Mouse (Mus musculus) embryonic fibroblast, embryonic 13.5 days (primary cell): ENCODE measurements at regions not wholly inside any gene's neighbourhood (a gene's known extent, or its start where the extent isn't known, plus 50 kb on each side); places are given as distances from the start of the nearest gene placed in this dataset.

ENCODE experiments used
- H3K27ac ChIP-seq: 2 replicates; pipeline ENCODE4 v1.5.1; 2012; ENCODE audit warnings: low read length, control low read depth, inconsistent platforms; ENCODE audit not compliant: insufficient read depth
- H3K4me1 ChIP-seq: 2 replicates; pipeline ENCODE4 v1.6.1; 2011; ENCODE audit warnings: low read length; ENCODE audit not compliant: control insufficient read depth, insufficient read depth
- H3K4me3 ChIP-seq: 2 replicates; pipeline ENCODE4 v1.5.1; 2011; ENCODE audit warnings: mild to moderate bottlenecking, control low read depth, low read length; ENCODE audit not compliant: insufficient read depth
- CTCF ChIP-seq: IDR thresholded peaks from 2 replicates; pipeline ENCODE4 v1.5.1; 2011; ENCODE audit warnings: mild to moderate bottlenecking, control low read depth, low read length, moderate library complexity, borderline replicate concordance; ENCODE audit not compliant: insufficient read depth
- POLR2A ChIP-seq: IDR thresholded peaks from 2 replicates; pipeline ENCODE4 v1.6.1; 2011; ENCODE audit warnings: low read depth, mild to moderate bottlenecking, control low read depth, low read length, moderate library complexity

DNA sequence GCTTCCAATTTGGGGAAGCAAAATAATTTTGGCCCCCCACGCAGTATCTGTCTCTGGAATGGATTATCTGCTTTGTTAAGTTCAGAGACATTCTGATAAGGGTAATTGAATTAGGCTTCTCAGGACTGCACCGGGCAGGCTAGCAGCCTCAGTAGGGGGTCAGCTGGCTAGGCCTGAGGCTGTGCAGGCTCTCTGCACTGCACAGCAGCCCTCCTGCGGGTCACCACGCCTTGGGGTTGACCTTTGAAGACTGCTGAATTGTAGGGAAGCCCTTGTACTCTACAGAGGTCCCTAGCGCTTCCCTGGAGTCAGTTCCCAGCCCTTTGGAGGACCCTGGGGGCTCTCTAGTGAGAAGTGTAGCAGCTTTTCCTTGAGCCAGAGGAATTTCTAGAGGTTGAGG, 78.5 kb upstream of the Six2 start:
- no peaks in the 10 kb centered on the region for H3K4me1 ChIP-seq
- TF ChIP-seq CTCF (no peak), POLR2A (no peak)
- no peak overlapping the region for H3K27ac ChIP-seq
- no peak overlapping the region for H3K4me3 ChIP-seq

DNA sequence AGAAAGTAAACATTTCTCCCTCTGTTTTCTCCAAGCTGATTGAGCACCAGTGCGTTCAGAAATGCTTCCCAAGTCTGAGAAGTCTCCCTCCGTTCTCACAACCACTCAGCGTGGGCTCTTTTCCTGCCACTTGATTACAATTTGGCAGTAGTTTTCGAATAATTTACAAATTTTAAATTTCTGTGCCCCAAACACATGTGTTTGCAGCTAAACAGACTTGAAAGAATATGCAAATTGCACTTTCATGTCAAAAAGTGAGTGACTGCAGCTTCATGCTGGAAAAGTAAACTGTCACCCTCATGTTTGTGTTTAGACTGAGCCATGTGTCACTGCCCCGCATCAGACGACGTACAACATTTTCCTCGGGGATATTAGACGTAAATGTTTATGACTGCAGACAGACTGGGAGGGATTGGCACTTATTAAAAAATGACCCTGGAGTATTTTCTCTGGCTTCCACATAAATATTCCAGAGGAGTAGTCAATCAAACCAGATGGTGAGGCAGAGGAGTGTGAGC, 70.6 kb upstream of the Six2 start:
- Histone ChIP-seq H3K27ac (no peak overlapping the region), H3K4me3 (no peak overlapping the region), H3K4me1 (no peaks in the 10 kb centered on the region)
- TF ChIP-seq POLR2A (no peak), CTCF (no peak)

DNA sequence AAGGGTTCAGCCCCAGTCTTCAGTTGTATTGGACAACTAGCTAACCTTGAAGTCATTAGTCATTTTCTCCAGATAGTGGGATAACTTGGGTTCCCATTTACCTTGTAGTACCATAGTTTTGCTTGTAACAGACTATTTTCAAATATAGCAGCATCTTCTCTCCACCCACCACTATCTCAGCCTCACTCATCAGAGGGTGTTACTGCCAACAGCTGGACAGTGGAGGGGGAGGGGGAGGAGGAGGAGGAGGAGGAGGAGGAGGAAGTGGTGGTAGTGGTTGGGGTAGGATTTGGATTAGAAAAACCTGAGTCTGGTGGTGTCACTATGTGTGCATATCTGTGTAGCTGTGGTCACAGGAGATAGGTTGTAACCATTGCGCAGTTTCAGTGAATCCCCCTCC, 69.6 kb upstream of the Six2 start:
- no peak overlapping the region for H3K27ac ChIP-seq
- TF ChIP-seq CTCF (no peak), POLR2A (no peak)
- H3K4me1 ChIP-seq, result no peaks in the 10 kb centered on the region
- no peak overlapping the region for H3K4me3 ChIP-seq

DNA sequence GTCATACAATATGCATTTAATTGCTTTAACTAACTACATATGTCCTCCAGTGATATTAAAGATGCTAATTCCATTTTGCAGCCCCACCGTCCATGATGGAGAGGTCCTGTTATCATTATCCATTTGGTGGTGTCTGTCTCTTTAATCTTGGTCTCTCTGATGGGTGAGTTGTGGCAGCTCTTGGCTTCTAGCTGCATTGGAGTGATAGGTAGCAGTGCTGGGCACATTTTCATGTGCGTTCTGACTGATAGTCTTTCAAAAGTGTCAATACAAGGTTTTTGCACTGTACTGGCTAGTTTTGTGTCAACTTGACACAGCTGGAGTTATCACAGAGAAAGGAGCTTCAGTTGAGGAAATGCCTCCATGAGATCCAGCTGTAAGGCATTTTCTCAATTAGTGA, 67.5 kb upstream of the Six2 start:
- Histone ChIP-seq H3K4me1 (no peaks in the 10 kb centered on the region), H3K27ac (no peak overlapping the region), H3K4me3 (no peak overlapping the region)
- TF ChIP-seq POLR2A, result no peak

DNA sequence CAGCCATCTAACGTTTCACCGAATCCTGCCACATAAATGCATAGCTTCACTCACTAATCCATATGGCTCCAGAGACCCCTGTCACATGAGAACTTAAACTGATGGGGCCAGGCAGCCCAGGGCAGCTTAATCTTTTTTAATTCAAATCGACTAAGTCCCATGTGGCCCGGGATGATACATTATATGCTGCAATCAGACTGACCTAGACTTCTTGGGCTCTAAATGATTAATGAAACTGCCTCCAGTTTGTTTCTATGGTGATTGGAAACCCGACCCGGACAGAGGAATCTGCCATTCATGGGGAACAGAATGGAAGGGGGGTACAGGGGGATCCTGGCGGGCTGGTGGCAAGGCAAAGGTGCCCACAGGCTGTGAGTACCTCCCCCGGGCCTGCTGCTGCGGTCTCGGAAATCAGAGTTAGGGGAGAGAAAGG, 60.6 kb upstream of the Six2 start:
- TF ChIP-seq CTCF (no peak), POLR2A (no peak)
- H3K27ac ChIP-seq, result no peak overlapping the region
- no peaks in the 10 kb centered on the region for H3K4me1 ChIP-seq
- H3K4me3 ChIP-seq, result no peak overlapping the region

DNA sequence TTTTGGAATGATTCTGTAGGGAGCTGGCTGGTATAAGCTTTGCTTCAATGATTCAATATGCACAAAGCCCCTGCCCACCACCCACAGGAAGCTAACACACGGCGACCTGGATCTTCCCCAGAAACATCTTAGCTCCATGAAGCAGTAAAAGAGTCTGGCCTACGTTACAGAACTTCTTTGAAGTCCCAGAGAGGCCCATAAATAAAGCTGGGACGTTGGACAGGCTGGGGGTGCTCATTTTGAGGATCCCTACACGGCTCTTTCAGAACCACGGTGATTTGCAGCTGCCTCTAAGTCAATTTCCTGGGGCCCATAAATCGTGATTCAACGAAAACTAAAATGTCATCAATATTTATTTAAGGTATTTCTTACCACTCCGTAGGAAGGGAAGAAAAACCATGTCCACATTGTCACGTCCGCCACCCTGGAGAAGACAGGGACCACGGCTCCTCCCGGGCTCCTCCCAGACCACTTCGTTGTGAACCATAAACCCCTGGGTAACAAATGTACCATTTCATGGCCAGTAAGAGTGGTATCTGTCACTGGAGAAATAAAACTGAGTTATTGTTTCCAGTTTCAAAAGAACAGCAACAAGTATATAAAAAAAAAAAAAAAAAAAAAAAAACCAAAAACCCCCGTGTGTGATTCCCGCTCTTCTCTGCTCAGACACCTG, 60.0 kb upstream of the Six2 start:
- no peak for TF ChIP-seq CTCF
- TF ChIP-seq POLR2A, result no peak
- Histone ChIP-seq H3K27ac (no peak overlapping the region), H3K4me1 (no peaks in the 10 kb centered on the region), H3K4me3 (no peak overlapping the region)
